Mouse (Mus musculus) midbrain, embryonic 16.5 days (tissue): ENCODE results near the gene Slc25a31. TPM values are rescaled to one million over a fixed set of nuclear protein-coding genes. Genes with fewer than 3 reads are reported as not detected.

Experiments
- ATAC-seq: fragments of 200-750 bp; cut with Nextera tagmentation; 2 replicates; pipeline ENCODE4 v1.8.0; 2017; ENCODE audit warnings: moderate TSS enrichment
- H3K27ac ChIP-seq: fragments of 300-500 bp; sonication (generic); 2 replicates; pipeline ENCODE4 v1.5.1; 2014; ENCODE audit warnings: mild to moderate bottlenecking, low read length, mixed read lengths
- H3K27me3 ChIP-seq: fragments of 300-500 bp; sonication (generic); 2 replicates; pipeline ENCODE4 v1.6.1; 2014; ENCODE audit warnings: low read depth, low read length, mixed read lengths; ENCODE audit not compliant: control insufficient read depth, insufficient read depth
- H3K36me3 ChIP-seq: fragments of 300-500 bp; sonication (generic); 2 replicates; pipeline ENCODE4 v1.6.1; 2014; ENCODE audit warnings: mild to moderate bottlenecking, low read length, moderate library complexity, mixed read lengths; ENCODE audit not compliant: control insufficient read depth, insufficient read depth
- H3K4me1 ChIP-seq: fragments of 300-500 bp; sonication (generic); 2 replicates; pipeline ENCODE4 v1.6.1; 2014; ENCODE audit warnings: mild to moderate bottlenecking, low read length, mixed read lengths; ENCODE audit not compliant: control insufficient read depth, insufficient read depth
- H3K4me2 ChIP-seq: fragments of 300-500 bp; sonication (generic); 2 replicates; pipeline ENCODE4 v1.6.1; 2014; ENCODE audit warnings: mild to moderate bottlenecking, low read length, mixed read lengths
- H3K4me3 ChIP-seq: fragments of 300-500 bp; sonication (generic); 2 replicates; pipeline ENCODE4 v1.5.1; 2014; ENCODE audit warnings: low read depth, mild to moderate bottlenecking, low read length, moderate library complexity, mixed read lengths
- H3K9ac ChIP-seq: fragments of 300-500 bp; sonication (generic); 2 replicates; pipeline ENCODE4 v1.6.1; 2014; ENCODE audit warnings: low read depth, low read length, mixed read lengths
- H3K9me3 ChIP-seq: fragments of 300-500 bp; sonication (generic); replicated peaks from 2 replicates; pipeline ENCODE4 v1.6.1; 2014; ENCODE audit warnings: mild to moderate bottlenecking, low read length, mixed read lengths; ENCODE audit not compliant: control insufficient read depth, poor library complexity, severe bottlenecking
- WGBS: fragments of 180-500 bp; shearing (Covaris S2); extraction: QIAGEN DNeasy Blood & Tissue Kit; methylation state at CpG from one replicate; pipeline ENCODE4 v1.1.7; 2014; 5-methylcytosine and 5-hydroxymethylcytosine counted together
- polyA plus RNA-seq: library from polyadenylated mRNA; unstranded; fragments of >200 nt; fragmentation: Nextera tagmentation; extraction: Ambion mirVana; gene quantifications from 2 replicates; pipeline ENCODE4 v1.2.1, GENCODE M21; 2015

Gene Slc25a31
- 0.28 and 0.29 TPM in 2 replicates for polyA plus RNA-seq

- no peaks in the 10 kb centered on the region for H3K27me3 ChIP-seq
- no peaks in the 10 kb centered on the region for H3K36me3 ChIP-seq
- H3K4me2 ChIP-seq, result no peak within 1 kb of the TSS
- WGBS, result 94% methylated on average over 30 of the region's 30 CpGs
- H3K4me1 ChIP-seq, result no peaks in the 10 kb centered on the region
- no peak for ATAC-seq
- H3K27ac ChIP-seq, result no peak within 1 kb of the TSS
- H3K4me3 ChIP-seq, result no peak within 1 kb of the TSS
- H3K9me3 ChIP-seq, result no peaks in the 10 kb centered on the region
- H3K9ac ChIP-seq, result no peak within 1 kb of the TSS
These were observed at the start of gene Slc25a31 for GRCm38 (mm10) chr3:40708655-40709054. Slc25a31 (plus strand) TSS chr3:40708855.

DNA sequence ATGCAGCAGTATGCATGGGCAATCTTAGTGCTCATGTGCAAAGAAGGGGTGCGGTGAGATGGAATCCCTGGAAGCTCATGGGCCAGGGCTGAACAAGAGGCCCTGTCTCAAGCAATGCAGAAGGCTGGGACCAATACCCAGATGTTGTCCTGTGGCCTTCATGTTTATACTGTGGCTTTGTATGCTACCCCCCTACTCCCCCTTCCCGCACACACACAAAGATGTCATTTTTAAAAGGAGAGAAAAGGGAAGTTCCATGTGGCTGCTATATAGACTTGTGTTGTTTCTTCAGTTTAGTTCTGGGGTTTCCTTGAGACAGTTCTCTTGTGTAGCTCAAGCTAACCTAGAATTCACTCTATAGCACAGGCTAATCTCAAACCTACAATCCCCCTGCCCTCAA is 48.4 kb upstream of the Slc25a31 start:
- no peak overlapping the region for H3K9ac ChIP-seq
- 98% methylated on average over 2 of the region's 2 CpGs for WGBS
- H3K4me2 ChIP-seq, result no peak overlapping the region
- H3K36me3 ChIP-seq, result peaks cover 13% of the 10 kb centered on the region
- no peaks in the 10 kb centered on the region for H3K27me3 ChIP-seq
- ATAC-seq, result no peak
- no peak overlapping the region for H3K27ac ChIP-seq
- no peak overlapping the region for H3K4me3 ChIP-seq
- no peaks in the 10 kb centered on the region for H3K4me1 ChIP-seq
- no peaks in the 10 kb centered on the region for H3K9me3 ChIP-seq

- Histone ChIP-seq H3K27ac (no peak overlapping the region), H3K9me3 (no peaks in the 10 kb centered on the region), H3K36me3 (0 out of 2 replicates have a peak, but pooled peaks cover 10% of the 10 kb centered on the region), H3K27me3 (no peaks in the 10 kb centered on the region), H3K4me3 (no peak overlapping the region), H3K4me2 (no peak overlapping the region), H3K4me1 (no peaks in the 10 kb centered on the region), H3K9ac (no peak overlapping the region)
- ATAC-seq, result no peak
- 93% methylated on average over 4 of the region's 4 CpGs for WGBS
These were observed 42.5 kb upstream of the Slc25a31 start for GRCm38 (mm10) chr3:40666109-40666508.

- 0 out of 2 replicates have a peak, but pooled peaks cover 9% of the 10 kb centered on the region for H3K36me3 ChIP-seq
- ATAC-seq, result no peak
- H3K9ac ChIP-seq, result no peak overlapping the region
- 88% methylated on average over 8 of the region's 8 CpGs for WGBS
- H3K27ac ChIP-seq, result no peak overlapping the region
- no peak overlapping the region for H3K4me2 ChIP-seq
- no peaks in the 10 kb centered on the region for H3K9me3 ChIP-seq
- no peak overlapping the region for H3K4me3 ChIP-seq
- H3K4me1 ChIP-seq, result no peaks in the 10 kb centered on the region
- no peaks in the 10 kb centered on the region for H3K27me3 ChIP-seq
These were observed 41.6 kb upstream of the Slc25a31 start for GRCm38 (mm10) chr3:40666861-40667719.

GRCm38 (mm10) chr3:40668889-40669288 is 39.8 kb upstream of the Slc25a31 start:
- no peak overlapping the region for H3K4me3 ChIP-seq
- ATAC-seq, result no peak
- no peak overlapping the region for H3K27ac ChIP-seq
- H3K9ac ChIP-seq, result no peak overlapping the region
- 72% methylated on average over 6 of the region's 6 CpGs for WGBS
- no peak overlapping the region for H3K4me2 ChIP-seq
- no peaks in the 10 kb centered on the region; the same call in 1 of the 2 replicates for H3K36me3 ChIP-seq
- no peaks in the 10 kb centered on the region for H3K9me3 ChIP-seq
- no peaks in the 10 kb centered on the region for H3K27me3 ChIP-seq
- no peaks in the 10 kb centered on the region for H3K4me1 ChIP-seq

DNA sequence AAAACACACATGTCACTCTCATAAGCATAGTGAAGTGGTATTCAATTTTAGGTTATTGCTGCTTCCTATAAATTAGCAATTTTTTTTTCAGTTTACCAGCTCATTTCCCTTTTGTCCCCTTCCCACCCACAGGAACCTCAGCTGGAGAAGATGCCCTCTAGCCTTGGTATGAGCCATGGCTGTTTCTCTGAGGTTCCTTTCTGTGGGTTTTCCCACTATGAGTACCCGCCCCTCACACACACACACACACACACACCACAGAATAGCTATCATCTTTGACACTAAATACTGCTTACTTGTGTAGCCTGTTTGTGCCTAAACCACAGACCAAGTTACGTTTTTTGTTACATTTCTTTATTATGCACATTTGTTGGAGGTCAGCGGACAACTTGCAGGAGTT is 39.3 kb upstream of the Slc25a31 start:
- Histone ChIP-seq H3K4me1 (no peaks in the 10 kb centered on the region), H3K9me3 (no peaks in the 10 kb centered on the region), H3K27me3 (no peaks in the 10 kb centered on the region), H3K36me3 (no peaks in the 10 kb centered on the region; the same call in 1 of the 2 replicates), H3K4me2 (no peak overlapping the region), H3K4me3 (no peak overlapping the region), H3K9ac (no peak overlapping the region), H3K27ac (no peak overlapping the region)
- no peak for ATAC-seq
- 91% methylated on average over 3 of the region's 3 CpGs for WGBS

- Histone ChIP-seq H3K4me1 (no peaks in the 10 kb centered on the region), H3K4me2 (no peak overlapping the region), H3K27ac (no peak overlapping the region), H3K27me3 (no peaks in the 10 kb centered on the region), H3K4me3 (no peak overlapping the region), H3K9me3 (no peaks in the 10 kb centered on the region), H3K36me3 (no peaks in the 10 kb centered on the region; the same call in 1 of the 2 replicates), H3K9ac (no peak overlapping the region)
- WGBS, result 46% methylated on average over 1 of the region's 1 CpGs
- no peak for ATAC-seq
These were observed 35.1 kb upstream of the Slc25a31 start for GRCm38 (mm10) chr3:40673515-40673914.

DNA sequence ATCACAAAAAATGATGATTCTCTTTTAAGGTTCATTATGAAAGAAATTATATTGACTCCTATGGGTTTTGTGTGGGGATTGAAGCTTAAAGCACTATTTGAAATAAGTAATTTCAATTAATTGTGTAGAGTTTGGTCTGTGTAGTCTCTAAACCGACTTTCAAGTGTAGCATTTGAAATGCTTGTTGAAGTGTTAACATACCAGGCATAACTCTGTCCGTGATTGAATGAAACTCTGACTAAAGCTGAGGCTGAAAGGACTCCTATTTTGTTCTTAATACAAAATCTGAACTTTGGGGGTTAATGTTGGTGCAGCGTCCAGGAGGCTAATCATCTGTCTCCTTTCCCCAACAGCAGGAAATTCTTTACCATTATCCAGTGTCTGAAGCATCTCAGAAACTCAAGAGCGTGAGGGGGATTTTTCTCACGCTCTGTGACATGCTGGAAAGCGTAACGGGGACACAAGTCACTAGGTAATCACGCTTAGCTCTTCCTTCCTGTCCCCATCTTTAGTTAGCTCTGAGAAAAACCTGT is 33.7 kb upstream of the Slc25a31 start:
- ATAC-seq, result no peak
- WGBS, result 26% methylated on average over 8 of the region's 8 CpGs
- H3K36me3 ChIP-seq, result no peaks in the 10 kb centered on the region; the same call in 1 of the 2 replicates
- no peaks in the 10 kb centered on the region for H3K9me3 ChIP-seq
- no peaks in the 10 kb centered on the region for H3K27me3 ChIP-seq
- H3K4me1 ChIP-seq, result no peaks in the 10 kb centered on the region
- H3K4me2 ChIP-seq, result no peak overlapping the region
- H3K9ac ChIP-seq, result no peak overlapping the region
- H3K27ac ChIP-seq, result no peak overlapping the region
- H3K4me3 ChIP-seq, result no peak overlapping the region

- no peaks in the 10 kb centered on the region for H3K9me3 ChIP-seq
- no peak for ATAC-seq
- WGBS, result 44% methylated on average over 1 of the region's 1 CpGs
- no peak overlapping the region for H3K9ac ChIP-seq
- H3K27me3 ChIP-seq, result no peaks in the 10 kb centered on the region
- H3K4me1 ChIP-seq, result 0 out of 2 replicates have a peak, but pooled peaks cover 2% of the 10 kb centered on the region
- no peak overlapping the region for H3K4me2 ChIP-seq
- no peak overlapping the region for H3K27ac ChIP-seq
- no peak overlapping the region for H3K4me3 ChIP-seq
- H3K36me3 ChIP-seq, result peaks cover 2% of the 10 kb centered on the region; the same call in 1 of the 2 replicates
These were observed 29.8 kb upstream of the Slc25a31 start for GRCm38 (mm10) chr3:40678856-40679255.
